Mouse (Mus musculus): Measurements from ENCODE around the gene Dusp3. TPM values are rescaled to one million over a fixed set of nuclear protein-coding genes. Genes with fewer than 3 reads are reported as not detected.

The Dusp3 gene
- total RNA-seq, 2 experiments from 2014 or later: 145 to 170 TPM

- intact Hi-C loops (cut with DNase I): no loop called here
- DNase-seq: no peak
Observed at GRCm38 (mm10) chr11:101980603-101981157, 6.1 kb downstream of the Dusp3 start.

DNA sequence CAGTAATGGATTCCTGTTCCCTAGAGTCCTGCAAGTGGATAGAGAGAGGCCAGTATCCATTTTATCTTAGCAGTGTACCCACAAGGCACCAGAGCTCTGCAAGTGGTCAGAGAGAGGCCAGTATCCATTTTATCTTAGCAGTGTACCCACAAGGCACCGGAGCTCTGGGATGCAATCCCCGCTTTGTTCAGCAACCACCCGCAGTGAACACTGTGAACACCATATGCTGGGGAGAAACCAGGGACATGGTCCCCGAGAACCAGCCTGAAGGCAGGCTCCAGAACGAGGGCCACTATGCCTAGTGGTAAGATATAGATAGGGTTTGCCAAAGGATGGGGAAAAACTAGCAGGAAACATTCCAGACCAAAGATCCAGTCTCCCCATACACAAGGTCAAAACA, 7.7 kb downstream of the Dusp3 start:
- intact Hi-C loops (cut with DNase I): no loop called here
- DNase-seq: no peak

DNA sequence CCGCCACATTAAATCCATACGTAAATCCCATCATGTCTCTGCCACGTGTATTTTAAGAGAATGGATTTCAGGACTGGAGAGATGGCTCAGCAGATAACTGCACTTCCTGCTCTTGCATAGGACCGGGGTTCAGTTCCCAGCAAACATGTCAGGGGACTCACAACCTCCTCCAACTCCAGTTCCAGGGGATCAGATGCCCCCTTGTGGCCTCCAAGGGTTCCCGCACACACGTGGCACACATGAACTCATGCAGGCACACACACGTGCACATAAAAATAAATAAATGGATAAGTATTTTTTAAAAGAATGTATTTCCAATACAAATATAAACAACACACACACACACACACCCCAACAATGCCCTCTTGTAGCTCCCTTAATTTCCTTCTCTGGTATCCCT, 9.9 kb downstream of the Dusp3 start:
- intact Hi-C loops (cut with DNase I): no loop called here

DNA sequence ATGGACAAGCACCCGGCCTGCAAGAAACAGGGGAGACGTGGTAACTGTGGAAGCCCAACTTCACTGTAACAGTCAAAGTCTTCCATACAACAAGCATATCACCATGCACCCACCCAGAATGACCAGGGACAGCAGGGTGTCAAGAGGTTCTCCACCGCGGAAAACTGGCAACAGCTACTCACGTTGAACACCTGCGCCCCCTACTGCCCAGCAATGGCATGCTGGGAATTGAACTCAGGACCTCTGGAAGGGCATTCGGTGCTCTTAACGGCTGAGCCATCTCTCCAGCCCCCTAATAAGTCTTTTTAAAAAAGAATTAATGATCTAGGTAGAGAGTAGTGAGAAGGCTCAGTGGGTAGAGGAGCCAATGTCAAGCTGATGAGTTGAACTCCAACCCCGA, 11.9 kb downstream of the Dusp3 start:
- intact Hi-C loops (cut with DNase I): no loop called here
- DNase-seq: peak in 1 of 2 experiments; percentile 49

More for the DNA sequence above, 9.9 kb downstream of the Dusp3 start:
- DNase-seq: no peak

DNA sequence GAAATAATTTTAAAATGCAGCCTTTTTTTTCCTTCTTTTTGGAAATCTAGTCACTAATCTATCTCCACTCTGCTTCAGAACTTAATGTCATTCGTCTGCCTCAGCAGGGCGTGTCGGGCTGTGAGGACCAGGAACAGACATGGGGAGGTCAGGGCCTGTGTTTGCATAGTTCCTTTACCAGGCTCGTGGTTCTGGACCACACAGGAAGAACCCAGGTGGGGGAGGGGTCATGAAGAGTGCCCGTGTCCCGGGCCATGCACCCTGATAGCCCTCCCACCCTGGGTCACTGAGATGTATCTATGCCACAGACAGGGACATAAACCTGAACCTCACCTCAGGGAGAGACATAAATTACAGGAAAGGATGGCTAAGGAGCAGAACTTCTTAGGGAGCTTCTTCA, 12.6 kb downstream of the Dusp3 start:
- DNase-seq: no peak
- intact Hi-C loops (cut with DNase I): no loop called here

- intact Hi-C loops (cut with DNase I): no loop called here
Observed at GRCm38 (mm10) chr11:101973496-101973895, 13.3 kb downstream of the Dusp3 start.

GRCm38 (mm10) chr11:101972651-101973050, 14.2 kb downstream of the Dusp3 start:
- intact Hi-C loops (cut with DNase I): no loop called here
- DNase-seq: no peak

More at GRCm38 (mm10) chr11:101973496-101973895, 13.3 kb downstream of the Dusp3 start:
- no peak for DNase-seq

- DNase-seq: no peak
- intact Hi-C loops (cut with DNase I): no loop called here
Observed at GRCm38 (mm10) chr11:101972097-101972496, 14.7 kb downstream of the Dusp3 start.

DNA sequence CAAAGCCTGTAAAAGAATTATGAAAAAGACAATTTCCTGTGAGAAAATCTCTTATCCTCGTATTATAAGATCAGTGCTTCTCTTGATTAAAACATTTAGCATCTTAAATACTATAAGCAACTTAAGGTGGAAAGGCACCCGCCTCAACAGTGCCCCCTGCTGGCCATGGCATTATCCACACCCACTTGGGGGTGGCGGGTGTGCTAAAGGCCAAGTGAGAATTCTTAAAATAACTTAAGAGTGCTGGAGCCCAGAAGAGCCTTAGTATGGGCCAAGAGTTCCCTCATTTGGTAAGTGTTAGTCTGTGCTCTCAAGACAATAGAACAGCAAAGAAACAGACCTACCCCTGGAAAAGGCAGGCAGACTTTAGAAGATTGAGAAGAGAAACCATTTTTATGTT, 15.4 kb downstream of the Dusp3 start:
- DNase-seq: peak in 1 of 2 experiments; percentile 75
- intact Hi-C loops (cut with DNase I): no loop called here

DNA sequence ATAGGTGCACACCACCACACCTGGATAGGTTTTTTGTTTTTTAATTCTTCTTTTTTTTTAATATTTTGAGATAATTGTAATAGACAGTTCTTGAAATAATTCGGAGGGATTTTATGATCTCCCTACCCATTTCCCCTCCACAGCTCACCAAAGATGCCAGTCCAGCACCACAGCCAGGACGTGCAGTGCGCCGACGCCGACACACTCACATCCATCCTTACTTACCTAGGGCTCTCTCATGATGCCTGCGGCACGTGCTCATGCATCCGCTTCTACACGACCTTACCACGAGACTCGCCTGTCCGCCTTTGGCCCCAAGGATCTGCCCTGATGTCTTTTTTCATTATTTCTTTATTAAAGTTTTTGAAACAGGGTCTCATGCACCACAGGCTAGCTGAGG, 17.0 kb downstream of the Dusp3 start:
- no peak for DNase-seq
- intact Hi-C loops (cut with DNase I): loop anchor here (1.0 to 5.0 kb wide), 2 partner anchors 51 to 158 kb away; no protein-coding TSS in a partner anchor

GRCm38 (mm10) chr11:101968791-101969190, 18.0 kb downstream of the Dusp3 start:
- DNase-seq: peak; percentile 89 to 91
- intact Hi-C loops (cut with DNase I): loop anchor here (1.0 to 5.0 kb wide), 2 partner anchors 49 to 156 kb away; no protein-coding TSS in a partner anchor

GRCm38 (mm10) chr11:101968311-101968710, 18.5 kb downstream of the Dusp3 start:
- intact Hi-C loops (cut with DNase I): loop anchor here (5.0 kb wide), 1 partner anchor 156 kb away; no protein-coding TSS in a partner anchor
- no peak for DNase-seq

GRCm38 (mm10) chr11:101966965-101967614, 19.7 kb downstream of the Dusp3 start, which contains the start of gene Sost:
Gene Sost (minus strand): TSS chr11:101967015.
- intact Hi-C loops (cut with DNase I): loop anchor here (5.0 kb wide), 1 partner anchor 155 kb away; no protein-coding TSS in a partner anchor
- DNase-seq: no peak

DNA sequence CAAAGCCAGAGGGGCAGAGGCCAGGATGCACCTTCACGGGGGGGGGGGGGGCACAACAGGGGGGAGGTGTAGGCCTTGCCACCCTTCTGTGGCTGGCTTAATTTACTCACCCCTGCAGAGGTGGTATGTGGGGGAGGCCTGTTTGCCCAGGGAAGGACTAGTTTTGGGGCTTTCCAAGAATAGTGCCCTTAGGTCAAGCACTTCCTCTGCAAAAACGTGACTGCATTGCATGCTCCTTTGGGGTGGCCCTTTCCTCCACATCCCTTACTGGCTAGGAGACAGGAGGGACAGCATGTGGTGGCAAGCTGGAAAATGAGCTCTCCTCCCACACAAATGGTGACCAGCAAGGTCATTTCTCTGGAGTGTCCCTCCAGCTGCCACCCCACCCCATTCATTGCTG, 21.3 kb downstream of the Dusp3 start:
- intact Hi-C loops (cut with DNase I): loop anchor here (5.0 kb wide), 1 partner anchor 153 kb away; no protein-coding TSS in a partner anchor
- no peak for DNase-seq

- intact Hi-C loops (cut with DNase I): loop anchor here (5.0 kb wide), 1 partner anchor 152 kb away; no protein-coding TSS in a partner anchor
- no peak for DNase-seq
Observed at GRCm38 (mm10) chr11:101964647-101965046, 22.2 kb downstream of the Dusp3 start.

- DNase-seq: peak in 1 of 2 experiments; percentile 63
- intact Hi-C loops (cut with DNase I): no loop called here
Observed at GRCm38 (mm10) chr11:101963473-101964291, 23.1 kb downstream of the Dusp3 start.

GRCm38 (mm10) chr11:101963043-101963442, 23.8 kb downstream of the Dusp3 start:
- intact Hi-C loops (cut with DNase I): no loop called here

GRCm38 (mm10) chr11:101957476-101957875, 29.3 kb downstream of the Dusp3 start:
- intact Hi-C loops (cut with DNase I): no loop called here
- no peak for DNase-seq

More at GRCm38 (mm10) chr11:101963043-101963442, 23.8 kb downstream of the Dusp3 start:
- DNase-seq: no peak

- intact Hi-C loops (cut with DNase I): no loop called here
- DNase-seq: no peak
Observed at GRCm38 (mm10) chr11:101953441-101953840, 33.4 kb downstream of the Dusp3 start.

DNA sequence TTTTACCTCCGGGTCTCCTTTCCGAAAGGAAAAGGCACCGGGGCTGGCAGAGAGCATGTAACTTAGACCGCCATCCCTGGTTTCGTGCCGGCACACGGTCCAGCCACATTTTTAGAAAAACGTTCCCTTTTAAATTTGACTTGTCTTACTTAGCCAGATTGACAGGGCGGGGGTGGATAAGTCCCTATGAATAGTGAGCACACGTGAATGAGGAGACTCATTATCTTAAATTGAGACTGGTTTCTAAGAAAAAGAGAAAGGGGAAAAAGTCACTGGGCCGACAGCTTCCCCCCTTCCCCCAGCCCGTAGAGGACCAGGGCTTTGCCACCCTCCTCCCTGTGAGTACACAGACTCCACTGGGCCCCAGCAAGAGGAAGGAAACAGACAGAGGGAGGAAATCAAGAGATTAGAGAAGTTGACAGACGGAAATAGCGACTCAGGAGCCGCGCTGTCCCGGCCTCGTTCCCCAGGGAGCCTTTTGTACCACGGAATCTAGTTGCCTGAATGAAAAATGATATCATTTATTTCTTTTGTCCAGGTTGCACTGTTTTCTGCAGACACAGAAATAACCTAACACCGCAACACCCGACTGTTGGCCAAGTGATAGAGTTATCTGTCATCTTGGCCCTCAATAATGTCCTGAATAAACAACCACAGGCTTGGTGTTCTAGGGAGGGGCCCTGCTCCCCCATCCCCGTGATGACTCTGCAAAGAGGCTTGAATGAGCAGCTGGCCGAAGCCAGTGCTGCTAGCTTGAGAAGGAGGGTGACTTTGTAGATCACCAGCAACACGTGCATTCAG, 34.1 kb downstream of the Dusp3 start:
- peak; percentile 80 to 81 for DNase-seq
- intact Hi-C loops (cut with DNase I): no loop called here

All from heart, postnatal 10 days (tissue).